Mouse (Mus musculus) CH12.LX (cell line): ENCODE measurements around the gene AC134908.4.

Experiments
- BHLHE40 ChIP-seq: IDR thresholded peaks from 2 replicates; pipeline ENCODE4 v1.6.1; 2011; ENCODE audit warnings: mild to moderate bottlenecking, low read depth, low read length, improper control_type of control experiment
- CHD2 ChIP-seq: IDR thresholded peaks from 2 replicates; pipeline ENCODE4 v1.6.1; 2011; ENCODE audit warnings: low read length, improper control_type of control experiment
- CTCF ChIP-seq, 2 experiments: IDR thresholded peaks in 1 of 2; conservative IDR thresholded peaks in 1 of 2; 2 replicates each; pipeline ENCODE4 v1.5.1; 2011 to 2012; ENCODE audit warnings: low read depth in 2 of 2, low read length in 2 of 2, improper control_type of control experiment in 1 of 2, inconsistent platforms in 1 of 2, mild to moderate bottlenecking in 1 of 2, moderate library complexity in 1 of 2
- MAX ChIP-seq: IDR thresholded peaks from 2 replicates; pipeline ENCODE4 v1.6.1; 2011; ENCODE audit warnings: low read length, improper control_type of control experiment
- MEF2A ChIP-seq: IDR thresholded peaks from 2 replicates; pipeline ENCODE4 v1.6.1; 2014; ENCODE audit warnings: low read depth, mild to moderate bottlenecking, inconsistent platforms, low read length, improper control_type of control experiment, borderline replicate concordance
- MYC ChIP-seq: IDR thresholded peaks from 2 replicates; pipeline ENCODE4 v1.6.1; 2011; ENCODE audit warnings: low read depth, mild to moderate bottlenecking, improper control_type of control experiment, low read length
- NRF1 ChIP-seq: IDR thresholded peaks from 2 replicates; pipeline ENCODE4 v1.6.1; 2014; ENCODE audit warnings: low read depth, mild to moderate bottlenecking, inconsistent platforms, low read length, improper control_type of control experiment, moderate library complexity
- POLR2A ChIP-seq: IDR thresholded peaks from 2 replicates; pipeline ENCODE4 v1.6.1; 2011; ENCODE audit warnings: low read depth, mild to moderate bottlenecking, improper control_type of control experiment, low read length
- RCOR1 ChIP-seq: conservative IDR thresholded peaks from 2 replicates; pipeline ENCODE4 v1.6.1; 2012; ENCODE audit warnings: low read depth, mild to moderate bottlenecking, inconsistent platforms, low read length, improper control_type of control experiment
- SIN3A ChIP-seq: IDR thresholded peaks from 2 replicates; pipeline ENCODE4 v1.6.1; 2012; ENCODE audit warnings: low read length, improper control_type of control experiment, inconsistent platforms
- ZC3H11A ChIP-seq: IDR thresholded peaks from 2 replicates; pipeline ENCODE4 v1.6.1; 2012; ENCODE audit warnings: low read depth, mild to moderate bottlenecking, inconsistent platforms, low read length, improper control_type of control experiment
- ZKSCAN1 ChIP-seq: IDR thresholded peaks from 2 replicates; pipeline ENCODE4 v1.6.1; 2012; ENCODE audit warnings: low read depth, inconsistent platforms, low read length, improper control_type of control experiment, borderline replicate concordance

DNA sequence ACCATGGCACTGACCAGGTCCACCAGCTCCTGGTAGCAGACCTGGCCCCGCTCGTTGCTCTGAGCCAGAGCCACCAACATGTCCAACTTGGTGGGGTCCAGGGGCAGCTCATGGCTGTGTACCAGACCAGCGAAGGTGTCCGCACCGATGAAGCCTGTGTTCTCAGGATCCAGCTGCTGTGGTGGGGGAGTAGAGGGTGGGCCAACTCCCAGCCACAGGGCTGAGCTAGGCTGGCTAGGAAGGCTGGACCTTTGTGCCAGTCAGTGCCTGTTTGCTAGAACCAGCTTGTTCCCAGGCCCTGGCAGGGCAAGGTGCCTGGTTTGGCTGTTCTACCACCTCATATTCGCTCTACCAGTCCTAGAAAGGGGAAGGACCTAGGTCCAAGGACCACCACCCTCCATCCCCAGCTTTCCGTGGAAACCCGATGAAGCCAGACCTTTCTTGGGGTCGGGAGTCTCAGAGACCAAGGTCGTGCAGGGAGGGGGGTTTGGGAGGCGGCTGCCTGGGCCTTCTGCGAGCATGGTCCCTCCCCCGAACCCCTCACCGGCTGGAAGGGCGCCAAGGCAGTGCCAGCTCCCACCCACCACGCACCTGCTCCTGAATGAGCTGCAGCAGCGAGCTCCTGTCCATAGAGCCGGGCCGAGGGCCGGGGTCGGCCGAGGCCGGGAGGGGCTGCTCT is 41.1 kb upstream of the AC134908.4 start:
- no peak for TF ChIP-seq NRF1
- no peak for TF ChIP-seq CTCF (conservative IDR thresholded peaks at IDR 0.05 in 1 of 2, IDR thresholded peaks at IDR 0.05 in 1 of 2; ENCODE audit: low read depth in 2 of 2, low read length in 2 of 2)
- TF ChIP-seq BHLHE40, result no peak
- TF ChIP-seq MEF2A, result no peak
- TF ChIP-seq SIN3A, result no peak
- TF ChIP-seq RCOR1, result no peak
- TF ChIP-seq ZKSCAN1, result no peak
- no peak for TF ChIP-seq CHD2
- no peak for TF ChIP-seq MYC
- no peak for TF ChIP-seq ZC3H11A
- no peak for TF ChIP-seq POLR2A
- no peak for TF ChIP-seq MAX
